Mouse (Mus musculus) MEL (cell line): ENCODE measurements around the gene H3f3b. TPM values are rescaled to one million over a fixed set of nuclear protein-coding genes. Genes with fewer than 3 reads are reported as not detected.

Source experiments
- DNase-seq: peaks from one replicate; pipeline ENCODE4 v3.0.0; 2011; ENCODE audit warnings: low read depth, low spot score
- H3K27ac ChIP-seq: 2 replicates; pipeline ENCODE4 v1.5.1; 2012; ENCODE audit warnings: low read depth, mild to moderate bottlenecking, control low read depth, low read length, moderate library complexity; ENCODE audit not compliant: control insufficient read depth
- H3K27me3 ChIP-seq, 2 experiments: fragments of 150-350 bp in 1 of 2; sonication (generic) in 1 of 2; 2 replicates each; pipeline ENCODE4 v1.6.1; 2012; ENCODE audit warnings: low read length in 2 of 2, mild to moderate bottlenecking in 2 of 2, improper control_type of control experiment in 1 of 2, moderate library complexity in 1 of 2; ENCODE audit not compliant: insufficient read depth in 2 of 2, control insufficient read depth in 1 of 2
- H3K36me3 ChIP-seq, 2 experiments: 2 replicates each; pipeline ENCODE4 v1.6.1; 2012 to 2014; ENCODE audit warnings: low read length in 2 of 2, improper control_type of control experiment in 1 of 2, inconsistent platforms in 1 of 2, mild to moderate bottlenecking in 1 of 2; ENCODE audit not compliant: insufficient read depth in 2 of 2, control insufficient read depth in 1 of 2
- H3K4me1 ChIP-seq, 2 experiments: fragments of 150-350 bp in 1 of 2; sonication (generic) in 1 of 2; 2 replicates each; pipeline ENCODE4 v1.6.1; 2012; ENCODE audit warnings: low read length in 2 of 2, improper control_type of control experiment in 1 of 2, mild to moderate bottlenecking in 1 of 2; ENCODE audit not compliant: insufficient read depth in 2 of 2, control insufficient read depth in 1 of 2
- H3K4me3 ChIP-seq, 2 experiments: fragments of 150-350 bp in 1 of 2; sonication (generic) in 1 of 2; 2 replicates each; pipeline ENCODE4 v1.5.1; 2012; ENCODE audit warnings: low read depth in 2 of 2, low read length in 2 of 2, mild to moderate bottlenecking in 2 of 2, moderate library complexity in 2 of 2, control low read depth in 1 of 2, improper control_type of control experiment in 1 of 2; ENCODE audit not compliant: control insufficient read depth in 1 of 2, insufficient read depth in 1 of 2
- H3K79me2 ChIP-seq: 2 replicates; pipeline ENCODE4 v1.6.1; 2012; ENCODE audit warnings: mild to moderate bottlenecking, low read length, moderate library complexity; ENCODE audit not compliant: control insufficient read depth, poor library complexity, insufficient read depth
- H3K9ac ChIP-seq: 2 replicates; pipeline ENCODE4 v1.6.1; 2012; ENCODE audit warnings: low read depth, mild to moderate bottlenecking, control low read depth, low read length, moderate library complexity; ENCODE audit not compliant: control insufficient read depth, poor library complexity, severe bottlenecking
- H3K9me3 ChIP-seq: fragments of 150-350 bp; sonication (generic); replicated peaks from 2 replicates; pipeline ENCODE4 v1.6.1; 2012; ENCODE audit warnings: mild to moderate bottlenecking, low read length, improper control_type of control experiment, moderate library complexity; ENCODE audit not compliant: insufficient read depth
- BHLHE40 ChIP-seq: IDR thresholded peaks from 2 replicates; pipeline ENCODE4 v1.6.1; 2012; ENCODE audit warnings: low read depth, mild to moderate bottlenecking, inconsistent platforms, low read length, improper control_type of control experiment, borderline replicate concordance
- CHD1 ChIP-seq: IDR thresholded peaks from 2 replicates; pipeline ENCODE4 v1.6.1; 2012; ENCODE audit warnings: low read depth, mild to moderate bottlenecking, inconsistent platforms, low read length, improper control_type of control experiment
- CHD2 ChIP-seq: IDR thresholded peaks from 2 replicates; pipeline ENCODE4 v1.6.1; 2011; ENCODE audit warnings: low read length, improper control_type of control experiment
- CTCF ChIP-seq, 3 experiments: IDR thresholded peaks in 2 of 3; conservative IDR thresholded peaks in 1 of 3; 2 replicates each; pipeline ENCODE4 v1.5.1; 2011 to 2012; ENCODE audit warnings: low read length in 3 of 3, low read depth in 2 of 3, mild to moderate bottlenecking in 2 of 3, improper control_type of control experiment in 1 of 3, inconsistent platforms in 1 of 3, mixed read lengths in 1 of 3, moderate library complexity in 1 of 3; ENCODE audit not compliant: control insufficient read depth in 1 of 3, insufficient read depth in 1 of 3, poor library complexity in 1 of 3, severe bottlenecking in 1 of 3
- E2F4 ChIP-seq: IDR thresholded peaks from 2 replicates; pipeline ENCODE4 v1.6.1; 2011; ENCODE audit warnings: low read depth, low read length, improper control_type of control experiment, borderline replicate concordance
- ELF1 ChIP-seq: IDR thresholded peaks from 2 replicates; pipeline ENCODE4 v1.6.1; 2014; ENCODE audit warnings: low read depth, mild to moderate bottlenecking, inconsistent platforms, low read length, improper control_type of control experiment, moderate library complexity
- EP300 ChIP-seq, 2 experiments: IDR thresholded peaks; 2 replicates each; pipeline ENCODE4 v1.6.1; 2011; ENCODE audit warnings: improper control_type of control experiment in 2 of 2, low read length in 2 of 2, low read depth in 1 of 2, mild to moderate bottlenecking in 1 of 2
- ETS1 ChIP-seq: IDR thresholded peaks from 2 replicates; pipeline ENCODE4 v1.6.1; 2012; ENCODE audit warnings: low read depth, mild to moderate bottlenecking, inconsistent platforms, low read length, improper control_type of control experiment, moderate library complexity
- GABPA ChIP-seq: IDR thresholded peaks from 2 replicates; pipeline ENCODE4 v1.6.1; 2012; ENCODE audit warnings: low read depth, mild to moderate bottlenecking, inconsistent platforms, low read length, improper control_type of control experiment, moderate library complexity
- GATA1 ChIP-seq: IDR thresholded peaks from 2 replicates; pipeline ENCODE4 v1.6.1; 2011; ENCODE audit warnings: low read depth, low read length, improper control_type of control experiment
- HCFC1 ChIP-seq: IDR thresholded peaks from 2 replicates; pipeline ENCODE4 v1.6.1; 2012; ENCODE audit warnings: low read depth, mild to moderate bottlenecking, inconsistent platforms, low read length, improper control_type of control experiment, moderate library complexity
- JUND ChIP-seq: IDR thresholded peaks from 2 replicates; pipeline ENCODE4 v1.6.1; 2011; ENCODE audit warnings: low read depth, mild to moderate bottlenecking, improper control_type of control experiment, low read length
- KAT2A ChIP-seq: conservative IDR thresholded peaks from 2 replicates; pipeline ENCODE4 v1.6.1; 2012; ENCODE audit warnings: low read depth, low read length, improper control_type of control experiment, inconsistent platforms
- MAFK ChIP-seq: IDR thresholded peaks from 2 replicates; pipeline ENCODE4 v1.6.1; 2011; ENCODE audit warnings: low read depth, mild to moderate bottlenecking, low read length, improper control_type of control experiment, borderline replicate concordance
- MAX ChIP-seq: IDR thresholded peaks from 2 replicates; pipeline ENCODE4 v1.6.1; 2011; ENCODE audit warnings: low read length, improper control_type of control experiment
- MAZ ChIP-seq: IDR thresholded peaks from 2 replicates; pipeline ENCODE4 v1.6.1; 2012; ENCODE audit warnings: low read depth, mild to moderate bottlenecking, inconsistent platforms, low read length, improper control_type of control experiment
- MEF2A ChIP-seq: IDR thresholded peaks from 2 replicates; pipeline ENCODE4 v1.6.1; 2014; ENCODE audit warnings: low read depth, mild to moderate bottlenecking, inconsistent platforms, low read length, improper control_type of control experiment; ENCODE audit not compliant: poor library complexity, insufficient replicate concordance, severe bottlenecking; ENCODE audit errors: extremely low read depth
- MXI1 ChIP-seq: IDR thresholded peaks from 2 replicates; pipeline ENCODE4 v1.6.1; 2011; ENCODE audit warnings: mild to moderate bottlenecking, low read depth, low read length, improper control_type of control experiment
- MYB ChIP-seq: IDR thresholded peaks from 2 replicates; pipeline ENCODE4 v1.6.1; 2011; ENCODE audit warnings: mild to moderate bottlenecking, low read depth, low read length, improper control_type of control experiment
- NELFE ChIP-seq: IDR thresholded peaks from 2 replicates; pipeline ENCODE4 v1.6.1; 2011; ENCODE audit warnings: low read depth, low read length, improper control_type of control experiment
- NRF1 ChIP-seq: IDR thresholded peaks from 2 replicates; pipeline ENCODE4 v1.6.1; 2014; ENCODE audit warnings: low read depth, mild to moderate bottlenecking, inconsistent platforms, low read length, improper control_type of control experiment, moderate library complexity; ENCODE audit not compliant: poor library complexity, insufficient read depth, severe bottlenecking
- POLR2A ChIP-seq, 2 experiments: IDR thresholded peaks; 2 replicates each; pipeline ENCODE4 v1.6.1; 2011 to 2012; ENCODE audit warnings: low read length in 2 of 2, mild to moderate bottlenecking in 2 of 2, control low read depth in 1 of 2, improper control_type of control experiment in 1 of 2, low read depth in 1 of 2, moderate library complexity in 1 of 2; ENCODE audit not compliant: control insufficient read depth in 1 of 2, insufficient read depth in 1 of 2, poor library complexity in 1 of 2
- POLR2AphosphoS2 ChIP-seq: IDR thresholded peaks from 2 replicates; pipeline ENCODE4 v1.6.1; 2011; ENCODE audit warnings: low read length, improper control_type of control experiment
- POLR2AphosphoS5 ChIP-seq: IDR thresholded peaks from 2 replicates; pipeline ENCODE4 v1.6.1; 2012; ENCODE audit warnings: low read depth, borderline replicate concordance, mild to moderate bottlenecking, inconsistent platforms, low read length, moderate library complexity, mixed read lengths
- RAD21 ChIP-seq: IDR thresholded peaks from 2 replicates; pipeline ENCODE4 v1.6.1; 2011; ENCODE audit warnings: mild to moderate bottlenecking, low read depth, low read length, improper control_type of control experiment
- SIN3A ChIP-seq: IDR thresholded peaks from 2 replicates; pipeline ENCODE4 v1.6.1; 2012; ENCODE audit warnings: low read length, improper control_type of control experiment, inconsistent platforms
- SMC3 ChIP-seq: IDR thresholded peaks from 2 replicates; pipeline ENCODE4 v1.6.1; 2011; ENCODE audit warnings: low read depth, low read length, improper control_type of control experiment
- TAL1 ChIP-seq: IDR thresholded peaks from 2 replicates; pipeline ENCODE4 v1.6.1; 2012; ENCODE audit warnings: mild to moderate bottlenecking, inconsistent platforms, low read length, moderate library complexity, mixed read lengths
- TBP ChIP-seq: IDR thresholded peaks from 2 replicates; pipeline ENCODE4 v1.8.0; 2011; ENCODE audit warnings: low read depth, low read length, improper control_type of control experiment
- TCF12 ChIP-seq: IDR thresholded peaks from 2 replicates; pipeline ENCODE4 v1.6.1; 2014; ENCODE audit warnings: low read depth, mild to moderate bottlenecking, inconsistent platforms, low read length, improper control_type of control experiment, moderate library complexity
- USF1 ChIP-seq: IDR thresholded peaks from 2 replicates; pipeline ENCODE4 v1.6.1; 2014; ENCODE audit warnings: low read depth, mild to moderate bottlenecking, inconsistent platforms, low read length, improper control_type of control experiment, moderate library complexity
- USF2 ChIP-seq, 2 experiments: IDR thresholded peaks; 2 replicates each; pipeline ENCODE4 v1.6.1; 2011 to 2012; ENCODE audit warnings: improper control_type of control experiment in 2 of 2, low read length in 2 of 2, borderline replicate concordance in 1 of 2, inconsistent platforms in 1 of 2, low read depth in 1 of 2, mild to moderate bottlenecking in 1 of 2; ENCODE audit not compliant: insufficient read depth in 1 of 2
- ZC3H11A ChIP-seq: IDR thresholded peaks from 2 replicates; pipeline ENCODE4 v1.6.1; 2012; ENCODE audit warnings: low read depth, mild to moderate bottlenecking, inconsistent platforms, low read length, improper control_type of control experiment
- ZKSCAN1 ChIP-seq: IDR thresholded peaks from 2 replicates; pipeline ENCODE4 v1.6.1; 2012; ENCODE audit warnings: low read depth, mild to moderate bottlenecking, inconsistent platforms, low read length, improper control_type of control experiment, moderate library complexity
- ZMIZ1 ChIP-seq: IDR thresholded peaks from 2 replicates; pipeline ENCODE4 v1.6.1; 2012; ENCODE audit warnings: low read depth, mild to moderate bottlenecking, inconsistent platforms, low read length, improper control_type of control experiment, moderate library complexity
- ZNF384 ChIP-seq: IDR thresholded peaks from 2 replicates; pipeline ENCODE4 v1.6.1; 2012; ENCODE audit warnings: low read depth, mild to moderate bottlenecking, inconsistent platforms, low read length, improper control_type of control experiment
- polyA plus RNA-seq, 2 experiments: library from polyadenylated mRNA; stranded (reverse) in 1 of 2; unstranded in 1 of 2; fragments of >175 nt in 1 of 2; fragments of >200 nt in 1 of 2; gene quantifications; 2 replicates each; pipeline versions ENCODE4 v1.2.1 to v1.2.4; 2012; ENCODE audit warnings: low replicate concordance in 2 of 2, low read depth in 1 of 2; ENCODE audit not compliant: insufficient read length in 2 of 2, insufficient read depth in 1 of 2, missing spikeins in 1 of 2
- total RNA-seq: library from RNA; depleted of rRNA; stranded (reverse); fragments of 300-350 nt; gene quantifications from 2 replicates; pipeline ENCODE4 v1.2.3, GENCODE M21; 2012

The H3f3b gene
- total and polyA plus RNA-seq, 3 experiments, result 96.6 to 767 (median 498) TPM

DNA sequence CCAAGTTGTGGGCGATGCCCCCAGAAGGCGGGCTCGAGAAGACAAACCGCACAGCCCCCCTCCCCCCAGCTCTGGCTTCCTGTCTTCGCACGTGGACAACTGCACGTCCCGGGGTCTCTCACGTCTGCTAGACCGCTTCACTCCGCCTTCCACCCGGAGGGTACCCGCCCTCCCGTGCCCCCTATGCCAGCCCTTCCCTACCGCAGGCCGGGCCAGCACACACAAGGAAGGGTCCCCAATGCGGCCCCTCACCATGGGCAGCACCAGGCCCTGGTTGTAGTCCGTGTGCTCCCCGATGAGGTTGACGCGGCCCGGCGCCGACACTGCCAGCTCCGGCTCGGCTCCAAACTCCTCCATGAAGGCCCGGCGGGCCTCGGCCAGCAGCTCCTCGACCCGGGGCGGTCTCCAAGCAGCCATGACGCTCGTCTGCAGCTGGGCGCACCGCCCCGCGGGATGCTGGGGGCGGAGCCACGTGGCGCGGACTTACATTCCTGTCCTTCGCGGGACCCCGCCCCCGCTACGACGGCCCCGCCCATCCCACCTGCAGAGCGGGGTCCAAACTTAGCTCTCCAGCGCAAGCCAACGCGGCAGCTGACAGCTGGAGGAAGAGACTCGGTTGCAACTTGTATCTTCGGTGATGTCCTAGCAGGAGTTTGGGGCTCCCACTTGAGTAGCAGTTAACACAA, 15.4 kb downstream of the H3f3b start, which contains the start of gene Galk1:
Gene Galk1, minus strand, starts transcription at position 458 of the 686 bp plus-strand sequence.
- H3K4me1 ChIP-seq, result peaks cover 3 to 11% of the 10 kb centered on the region in 2 experiments; a peak in 3 of 4 replicates
- H3K79me2 ChIP-seq, result peaks cover 13% of the 10 kb centered on the region
- no peaks in the 10 kb centered on the region for H3K9me3 ChIP-seq
- peak within 1 kb of the TSS; percentile 38 for H3K27ac ChIP-seq
- peak within 1 kb of the TSS; percentile 89 for H3K9ac ChIP-seq
- H3K27me3 ChIP-seq, result no peaks in the 10 kb centered on the region
- peaks cover 0 to 9% of the 10 kb centered on the region in 2 experiments; a peak in 2 of 4 replicates for H3K36me3 ChIP-seq
- DNase-seq, result peak; percentile 98
- peak within 1 kb of the TSS; percentile 67 to 86 for H3K4me3 ChIP-seq
- TF ChIP-seq ELF1 (no peak; the same call in 1 of the 2 replicates), MYB (no peak), ZKSCAN1 (no peak), CHD1 (no peak), KAT2A (no peak; the same call in 1 of the 2 replicates), TAL1 (no peak), POLR2AphosphoS2 (peak; percentile 57; the same call in 1 of the 2 replicates), SIN3A (peak; percentile 85), JUND (no peak), BHLHE40 (peak; percentile 88; the same call in 1 of the 2 replicates), ETS1 (peak; percentile 56; the same call in 1 of the 2 replicates), RAD21 (no peak), ZMIZ1 (peak; percentile 50; the same call in 1 of the 2 replicates), MAFK (no peak), MXI1 (peak; percentile 97), POLR2A (IDR thresholded peaks at IDR 0.05; ENCODE audit: control insufficient read depth in 1 of 2, insufficient read depth in 1 of 2, low read depth in 1 of 2, low read length in 2 of 2, poor library complexity in 1 of 2) (peak; percentile 59 to 88; a peak in 3 of 4 replicates), EP300 (IDR thresholded peaks at IDR 0.05; ENCODE audit: low read depth in 1 of 2, low read length in 2 of 2) (no peak), TCF12 (peak; percentile 68; the same call in 1 of the 2 replicates), CTCF (IDR thresholded peaks at IDR 0.05 in 2 of 3, conservative IDR thresholded peaks at IDR 0.05 in 1 of 3; ENCODE audit: control insufficient read depth in 1 of 3, insufficient read depth in 1 of 3, low read depth in 2 of 3, low read length in 3 of 3, poor library complexity in 1 of 3, severe bottlenecking in 1 of 3) (no peak), ZNF384 (no peak), HCFC1 (no peak; the same call in 1 of the 2 replicates), NRF1 (peak; percentile 36; the same call in 1 of the 2 replicates), MAZ (no peak), POLR2AphosphoS5 (0 out of 2 replicates have a peak, but pooled peaks have one; percentile 32), ZC3H11A (no peak), MEF2A (no peak), NELFE (peak; percentile 73), TBP (0 out of 2 replicates have a peak, but pooled peaks have one; percentile 8), MAX (peak; percentile 82), GABPA (no peak), GATA1 (no peak), SMC3 (no peak), CHD2 (no peak), E2F4 (no peak), USF2 (IDR thresholded peaks at IDR 0.05; ENCODE audit: borderline replicate concordance in 1 of 2, insufficient read depth in 1 of 2, low read depth in 1 of 2, low read length in 2 of 2) (peak in 1 of 2 experiments; percentile 41; a peak in 1 of 4 replicates), USF1 (peak; percentile 91)
